Mouse (Mus musculus): ENCODE measurements at regions not wholly inside any gene's neighbourhood (a gene's known extent, or its start where the extent isn't known, plus 50 kb on each side); places are given as distances from the start of the nearest gene placed in this dataset.

GRCm38 (mm10) chr3:35106097-35106496 lies 455.9 kb downstream of the Sox2 start:
- no peaks in the 10 kb centered on the region for H3K36me3 ChIP-seq (ENCODE audit: control insufficient read depth, insufficient read depth, low read length, poor library complexity, severe bottlenecking)
- H3K27ac ChIP-seq (ENCODE audit: insufficient read depth, low read length) = no peak overlapping the region
- TF ChIP-seq CTCF (IDR thresholded peaks at IDR 0.05; ENCODE audit: low read depth, low read length) (no peak), POLR2A (IDR thresholded peaks at IDR 0.05; ENCODE audit: insufficient read depth, low read length) (no peak), EP300 (IDR thresholded peaks at IDR 0.05; ENCODE audit: insufficient read depth, low read depth, low read length) (no peak)
- no peak overlapping the region for H3K4me3 ChIP-seq (ENCODE audit: low read depth, low read length)
- no peaks in the 10 kb centered on the region for H3K27me3 ChIP-seq (ENCODE audit: control insufficient read depth, insufficient read depth, low read length, poor library complexity, severe bottlenecking)
- H3K9me3 ChIP-seq (replicated peaks; ENCODE audit: control insufficient read depth, insufficient read depth, low read length, poor library complexity, severe bottlenecking) = no peaks in the 10 kb centered on the region
- H3K9ac ChIP-seq (ENCODE audit: low read depth, poor library complexity, severe bottlenecking) = no peak overlapping the region
- peaks cover 2% of the 10 kb centered on the region for H3K4me1 ChIP-seq (ENCODE audit: control insufficient read depth, insufficient read depth, low read length)

GRCm38 (mm10) chr3:35133477-35133876 lies 483.3 kb downstream of the Sox2 start:
- TF ChIP-seq CTCF (IDR thresholded peaks at IDR 0.05; ENCODE audit: low read depth, low read length) = no peak
- no peak for TF ChIP-seq POLR2A (IDR thresholded peaks at IDR 0.05; ENCODE audit: insufficient read depth, low read length)
- TF ChIP-seq EP300 (IDR thresholded peaks at IDR 0.05; ENCODE audit: insufficient read depth, low read depth, low read length) = peak; percentile 49; the same call in 1 of the 2 replicates
- Histone ChIP-seq H3K9ac (ENCODE audit: low read depth, poor library complexity, severe bottlenecking) (no peak overlapping the region), H3K4me3 (ENCODE audit: low read depth, low read length) (no peak overlapping the region), H3K4me1 (ENCODE audit: control insufficient read depth, insufficient read depth, low read length) (peaks cover 1% of the 10 kb centered on the region), H3K9me3 (replicated peaks; ENCODE audit: control insufficient read depth, insufficient read depth, low read length, poor library complexity, severe bottlenecking) (no peaks in the 10 kb centered on the region), H3K36me3 (ENCODE audit: control insufficient read depth, insufficient read depth, low read length, poor library complexity, severe bottlenecking) (no peaks in the 10 kb centered on the region), H3K27ac (ENCODE audit: insufficient read depth, low read length) (no peak overlapping the region), H3K27me3 (ENCODE audit: control insufficient read depth, insufficient read depth, low read length, poor library complexity, severe bottlenecking) (no peaks in the 10 kb centered on the region)

- no peak overlapping the region for H3K27ac ChIP-seq (ENCODE audit: insufficient read depth, low read length)
- H3K9me3 ChIP-seq (replicated peaks; ENCODE audit: control insufficient read depth, insufficient read depth, low read length, poor library complexity, severe bottlenecking) = no peaks in the 10 kb centered on the region; the same call in 1 of the 2 replicates
- H3K9ac ChIP-seq (ENCODE audit: low read depth, poor library complexity, severe bottlenecking) = no peak overlapping the region
- H3K4me3 ChIP-seq (ENCODE audit: low read depth, low read length) = no peak overlapping the region
- H3K27me3 ChIP-seq (ENCODE audit: control insufficient read depth, insufficient read depth, low read length, poor library complexity, severe bottlenecking) = no peaks in the 10 kb centered on the region
- no peak for TF ChIP-seq CTCF (IDR thresholded peaks at IDR 0.05; ENCODE audit: low read depth, low read length)
- TF ChIP-seq EP300 (IDR thresholded peaks at IDR 0.05; ENCODE audit: insufficient read depth, low read depth, low read length) = no peak
- TF ChIP-seq POLR2A (IDR thresholded peaks at IDR 0.05; ENCODE audit: insufficient read depth, low read length) = no peak
- peaks cover 1% of the 10 kb centered on the region for H3K4me1 ChIP-seq (ENCODE audit: control insufficient read depth, insufficient read depth, low read length)
- no peaks in the 10 kb centered on the region for H3K36me3 ChIP-seq (ENCODE audit: control insufficient read depth, insufficient read depth, low read length, poor library complexity, severe bottlenecking)
These were observed 491.5 kb downstream of the Sox2 start for GRCm38 (mm10) chr3:35141500-35142220.

- H3K4me3 ChIP-seq (ENCODE audit: low read depth, low read length) = no peak overlapping the region
- TF ChIP-seq CTCF (IDR thresholded peaks at IDR 0.05; ENCODE audit: low read depth, low read length) = no peak
- TF ChIP-seq POLR2A (IDR thresholded peaks at IDR 0.05; ENCODE audit: insufficient read depth, low read length) = no peak
- no peak for TF ChIP-seq EP300 (IDR thresholded peaks at IDR 0.05; ENCODE audit: insufficient read depth, low read depth, low read length)
- H3K9ac ChIP-seq (ENCODE audit: low read depth, poor library complexity, severe bottlenecking) = no peak overlapping the region
- peaks cover 2% of the 10 kb centered on the region for H3K4me1 ChIP-seq (ENCODE audit: control insufficient read depth, insufficient read depth, low read length)
- H3K36me3 ChIP-seq (ENCODE audit: control insufficient read depth, insufficient read depth, low read length, poor library complexity, severe bottlenecking) = no peaks in the 10 kb centered on the region
- no peaks in the 10 kb centered on the region for H3K27me3 ChIP-seq (ENCODE audit: control insufficient read depth, insufficient read depth, low read length, poor library complexity, severe bottlenecking)
- no peak overlapping the region for H3K27ac ChIP-seq (ENCODE audit: insufficient read depth, low read length)
- no peaks in the 10 kb centered on the region; the same call in 1 of the 2 replicates for H3K9me3 ChIP-seq (replicated peaks; ENCODE audit: control insufficient read depth, insufficient read depth, low read length, poor library complexity, severe bottlenecking)
These were observed 492.5 kb downstream of the Sox2 start for GRCm38 (mm10) chr3:35142683-35143082.

GRCm38 (mm10) chr3:35145569-35145968 lies 495.4 kb downstream of the Sox2 start:
- TF ChIP-seq EP300 (IDR thresholded peaks at IDR 0.05; ENCODE audit: insufficient read depth, low read depth, low read length) (no peak), POLR2A (IDR thresholded peaks at IDR 0.05; ENCODE audit: insufficient read depth, low read length) (no peak), CTCF (IDR thresholded peaks at IDR 0.05; ENCODE audit: low read depth, low read length) (no peak)
- Histone ChIP-seq H3K9me3 (replicated peaks; ENCODE audit: control insufficient read depth, insufficient read depth, low read length, poor library complexity, severe bottlenecking) (no peaks in the 10 kb centered on the region; the same call in 1 of the 2 replicates), H3K4me3 (ENCODE audit: low read depth, low read length) (no peak overlapping the region)

GRCm38 (mm10) chr3:35146681-35147080 lies 496.5 kb downstream of the Sox2 start:
- Histone ChIP-seq H3K27ac (ENCODE audit: insufficient read depth, low read length) (no peak overlapping the region), H3K9me3 (replicated peaks; ENCODE audit: control insufficient read depth, insufficient read depth, low read length, poor library complexity, severe bottlenecking) (no peaks in the 10 kb centered on the region; the same call in 1 of the 2 replicates), H3K4me3 (ENCODE audit: low read depth, low read length) (no peak overlapping the region), H3K27me3 (ENCODE audit: control insufficient read depth, insufficient read depth, low read length, poor library complexity, severe bottlenecking) (no peaks in the 10 kb centered on the region), H3K36me3 (ENCODE audit: control insufficient read depth, insufficient read depth, low read length, poor library complexity, severe bottlenecking) (no peaks in the 10 kb centered on the region), H3K9ac (ENCODE audit: low read depth, poor library complexity, severe bottlenecking) (no peak overlapping the region), H3K4me1 (ENCODE audit: control insufficient read depth, insufficient read depth, low read length) (peaks cover 2% of the 10 kb centered on the region)
- TF ChIP-seq POLR2A (IDR thresholded peaks at IDR 0.05; ENCODE audit: insufficient read depth, low read length) (no peak), EP300 (IDR thresholded peaks at IDR 0.05; ENCODE audit: insufficient read depth, low read depth, low read length) (no peak), CTCF (IDR thresholded peaks at IDR 0.05; ENCODE audit: low read depth, low read length) (no peak)

More at GRCm38 (mm10) chr3:35145569-35145968, 495.4 kb downstream of the Sox2 start:
- Histone ChIP-seq H3K4me1 (ENCODE audit: control insufficient read depth, insufficient read depth, low read length) (peaks cover 2% of the 10 kb centered on the region), H3K36me3 (ENCODE audit: control insufficient read depth, insufficient read depth, low read length, poor library complexity, severe bottlenecking) (no peaks in the 10 kb centered on the region), H3K27me3 (ENCODE audit: control insufficient read depth, insufficient read depth, low read length, poor library complexity, severe bottlenecking) (no peaks in the 10 kb centered on the region), H3K9ac (ENCODE audit: low read depth, poor library complexity, severe bottlenecking) (no peak overlapping the region), H3K27ac (ENCODE audit: insufficient read depth, low read length) (no peak overlapping the region)
